Mouse (Mus musculus) embryonic facial prominence, embryonic 12.5 days (tissue): ENCODE data around the gene Prpf6. TPM values are rescaled to one million over a fixed set of nuclear protein-coding genes. Genes with fewer than 3 reads are reported as not detected.

Source experiments
- ATAC-seq: fragments of 200-750 bp; cut with Nextera tagmentation; 2 replicates; pipeline ENCODE4 v1.8.0; 2017; ENCODE audit not compliant: insufficient number of reproducible peaks, insufficient read depth, low FRiP score, low TSS enrichment
- H3K27ac ChIP-seq: fragments of 300-500 bp; sonication (generic); 2 replicates; pipeline ENCODE4 v1.5.1; 2016; ENCODE audit warnings: mild to moderate bottlenecking
- H3K27me3 ChIP-seq: fragments of 300-500 bp; sonication (generic); 2 replicates; pipeline ENCODE4 v1.6.1; 2016; ENCODE audit warnings: mild to moderate bottlenecking, moderate library complexity
- H3K36me3 ChIP-seq: fragments of 300-500 bp; sonication (generic); 2 replicates; pipeline ENCODE4 v1.6.1; 2016; ENCODE audit warnings: mild to moderate bottlenecking
- H3K4me1 ChIP-seq: fragments of 300-500 bp; sonication (generic); 2 replicates; pipeline ENCODE4 v1.6.1; 2016
- H3K4me2 ChIP-seq: fragments of 300-500 bp; sonication (generic); replicated peaks from 2 replicates; pipeline ENCODE4 v1.6.1; 2016; ENCODE audit warnings: mild to moderate bottlenecking, moderate library complexity
- H3K4me3 ChIP-seq: fragments of 300-500 bp; sonication (generic); 2 replicates; pipeline ENCODE4 v1.5.1; 2016; ENCODE audit warnings: mild to moderate bottlenecking
- H3K9ac ChIP-seq: fragments of 300-500 bp; sonication (generic); 2 replicates; pipeline ENCODE4 v1.6.1; 2016; ENCODE audit warnings: mild to moderate bottlenecking, moderate library complexity
- H3K9me3 ChIP-seq: fragments of 300-500 bp; sonication (generic); 2 replicates; pipeline ENCODE4 v1.6.1; 2016; ENCODE audit warnings: mild to moderate bottlenecking, moderate library complexity
- WGBS: fragments of 180-500 bp; shearing (Covaris S2); methylation state at CpG from one replicate; pipeline ENCODE4 v1.1.7; 2016; 5-methylcytosine and 5-hydroxymethylcytosine counted together
- microRNA-seq: library from miRNA; unstranded; fragments of <30 nt; microRNA quantifications from one replicate; pipeline ENCODE4, GENCODE M21; 2017
- polyA plus RNA-seq: library from polyadenylated mRNA; unstranded; fragments of >200 nt; fragmentation: Nextera tagmentation; extraction: Ambion mirVana; gene quantifications from 2 replicates; pipeline ENCODE4 v1.2.1, GENCODE M21; 2016

The Prpf6 gene
- polyA plus RNA-seq, 1 experiment from 2014 or later, result 74.4 TPM

DNA sequence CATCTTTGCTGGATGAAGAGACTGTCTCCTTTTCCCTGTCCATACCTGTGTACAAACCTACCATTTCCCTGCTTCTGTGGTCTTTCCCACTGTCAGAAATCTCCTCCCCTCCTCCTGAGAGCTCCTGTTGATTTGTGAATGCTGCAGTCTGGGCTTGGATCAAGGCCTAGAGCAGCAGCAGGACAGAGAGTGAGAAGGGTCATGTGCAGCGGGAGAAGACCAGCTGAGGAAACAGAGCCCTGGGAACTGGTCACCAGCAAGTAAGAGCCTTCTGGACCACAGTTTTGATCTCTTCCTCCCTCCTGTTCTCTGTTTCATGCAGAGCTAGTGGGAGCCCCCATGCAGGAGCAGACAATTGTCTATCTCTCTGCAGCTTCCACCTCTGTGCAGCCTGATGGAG lies 104.1 kb downstream of the Prpf6 start:
- H3K36me3 ChIP-seq, result 0 out of 2 replicates have a peak, but pooled peaks cover 2% of the 10 kb centered on the region
- WGBS, result 83% methylated on average over 1 of the region's 1 CpGs

DNA sequence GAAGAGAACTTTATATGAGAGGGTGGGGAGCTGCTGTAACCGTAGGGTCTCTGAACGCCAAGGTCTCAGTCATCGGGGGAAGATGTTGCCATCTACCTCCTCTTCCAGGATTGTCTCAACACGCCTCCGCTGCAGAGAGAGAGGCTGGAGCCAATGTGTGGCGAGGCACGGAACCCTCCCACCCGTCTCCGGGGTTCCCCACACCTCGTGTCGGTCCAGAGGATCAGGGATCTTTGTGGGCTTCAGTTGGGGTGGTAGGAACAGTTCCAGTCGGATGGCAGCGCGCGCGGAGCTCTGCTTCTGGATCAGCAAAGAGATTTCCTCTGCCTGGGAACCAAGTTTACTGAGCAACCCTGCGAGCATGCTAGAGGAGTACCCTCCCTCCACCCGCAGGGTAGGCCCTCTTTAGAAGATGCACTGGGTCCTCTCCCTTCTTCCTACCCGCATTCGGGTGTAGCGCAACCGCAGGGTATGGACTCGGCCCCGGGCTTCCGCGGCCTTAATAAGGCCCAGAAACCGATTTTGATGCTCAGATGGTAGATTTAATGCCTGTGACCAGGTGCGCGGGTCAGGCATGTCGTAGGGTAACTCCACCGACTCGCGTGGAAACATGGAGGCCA lies 105.2 kb downstream of the Prpf6 start:
- H3K4me3 ChIP-seq, result no peak overlapping the region
- H3K36me3 ChIP-seq, result no peaks in the 10 kb centered on the region
- H3K9me3 ChIP-seq, result no peaks in the 10 kb centered on the region
- no peak overlapping the region for H3K9ac ChIP-seq
- no peak for ATAC-seq
- no peak overlapping the region for H3K4me2 ChIP-seq
- peaks cover 14% of the 10 kb centered on the region for H3K4me1 ChIP-seq
- no peak overlapping the region for H3K27ac ChIP-seq
- WGBS, result 68% methylated on average over 33 of the region's 33 CpGs
- no peaks in the 10 kb centered on the region for H3K27me3 ChIP-seq

More for the DNA sequence above, 104.1 kb downstream of the Prpf6 start:
- Histone ChIP-seq H3K27me3 (no peaks in the 10 kb centered on the region), H3K4me3 (no peak overlapping the region), H3K9ac (no peak overlapping the region), H3K27ac (no peak overlapping the region), H3K4me1 (peaks cover 14% of the 10 kb centered on the region), H3K4me2 (no peak overlapping the region), H3K9me3 (no peaks in the 10 kb centered on the region)
- ATAC-seq, result no peak

DNA sequence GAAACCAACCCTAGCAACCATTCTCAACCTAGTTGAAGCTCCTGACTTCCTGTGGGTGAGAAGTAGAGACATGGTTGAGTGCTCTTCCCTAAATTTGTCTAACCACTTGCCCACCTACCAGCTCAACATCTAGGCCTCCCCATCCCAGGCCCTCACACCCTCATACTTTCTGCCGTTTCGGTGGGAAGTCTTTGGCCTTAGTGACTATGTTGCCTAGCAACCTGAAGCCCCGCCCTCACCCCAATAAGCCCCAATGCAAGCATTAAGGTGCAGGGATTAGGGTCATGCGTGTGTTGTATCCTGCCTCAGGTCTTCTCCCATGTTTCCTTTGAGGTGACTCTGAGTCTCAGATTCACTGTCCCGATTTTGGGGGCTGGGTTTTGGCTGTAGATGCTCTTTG lies 106.6 kb downstream of the Prpf6 start, which contains the start of gene Lkaaear1:
Lkaaear1 (minus strand) TSS at position 202 of the 400 bp plus-strand sequence.
- 0 out of 2 replicates have a peak, but pooled peaks cover 6% of the 10 kb centered on the region for H3K4me1 ChIP-seq

More for the DNA sequence above, 106.6 kb downstream of the Prpf6 start, which contains the start of gene Lkaaear1:
- Histone ChIP-seq H3K4me3 (no peak within 1 kb of the TSS), H3K27me3 (no peaks in the 10 kb centered on the region), H3K4me2 (no peak within 1 kb of the TSS), H3K27ac (no peak within 1 kb of the TSS), H3K9me3 (no peaks in the 10 kb centered on the region), H3K36me3 (no peaks in the 10 kb centered on the region), H3K9ac (no peak within 1 kb of the TSS)
- no peak for ATAC-seq
- 50% methylated on average over 5 of the region's 5 CpGs for WGBS

Small RNA genes lying within 50 kb of the gene (microRNA-seq; reads per million reads assigned to microRNA genes)
- not detected for gene Mir7006

Other genes starting within 250 kb of the Prpf6 start
- 61.6 and 69.7 TPM in 2 replicates for gene Zgpat, start 226.9 kb upstream of the Prpf6 start, polyA plus RNA-seq
- gene Arfrp1, start 226.5 kb upstream of the Prpf6 start, polyA plus RNA-seq, result 73.3 and 77.5 TPM in 2 replicates
- 29.2 and 36.5 TPM in 2 replicates for gene Lime1, start 211.8 kb upstream of the Prpf6 start, polyA plus RNA-seq
- 9.2 and 9.6 TPM in 2 replicates for gene Zbtb46, start 132.4 kb upstream of the Prpf6 start, polyA plus RNA-seq
- 0.09 and 0.20 TPM in 2 replicates for gene Abhd16b, start 98.7 kb upstream of the Prpf6 start, polyA plus RNA-seq
- 160 and 163 TPM in 2 replicates for gene Tpd52l2, start 94.7 kb upstream of the Prpf6 start, polyA plus RNA-seq
- gene Dnajc5, start 71.4 kb upstream of the Prpf6 start, polyA plus RNA-seq, result 93.9 and 103 TPM in 2 replicates
- 39.0 and 45.1 TPM in 2 replicates for gene Uckl1, start 7.0 kb upstream of the Prpf6 start, polyA plus RNA-seq
- 95.3 and 101 TPM in 2 replicates for gene Zfp512b, start 935 bp downstream of the Prpf6 start, polyA plus RNA-seq
- 16.4 and 17.9 TPM in 2 replicates for gene Samd10, start 7.3 kb downstream of the Prpf6 start, polyA plus RNA-seq
- 0.32 TPM in 1 of 2 replicates, not detected in the other for gene Gm29797, start 65.2 kb downstream of the Prpf6 start, polyA plus RNA-seq
- 38.5 and 43.7 TPM in 2 replicates for gene Sox18, start 79.8 kb downstream of the Prpf6 start, polyA plus RNA-seq
- 29.5 and 31.0 TPM in 2 replicates for gene Tcea2, start 88.4 kb downstream of the Prpf6 start, polyA plus RNA-seq
- 74.9 and 81.9 TPM in 2 replicates for gene Rgs19, start 102.1 kb downstream of the Prpf6 start, polyA plus RNA-seq
- gene Lkaaear1, start 106.6 kb downstream of the Prpf6 start, polyA plus RNA-seq, result not detected in 2 replicates
- 5.2 and 5.6 TPM in 2 replicates for gene Oprl1, start 123.1 kb downstream of the Prpf6 start, polyA plus RNA-seq
- gene Myt1, start 171.5 kb downstream of the Prpf6 start, polyA plus RNA-seq, result 6.0 and 6.7 TPM in 2 replicates
- gene Pcmtd2, start 246.0 kb downstream of the Prpf6 start, polyA plus RNA-seq, result 42.2 and 46.8 TPM in 2 replicates